Mouse (Mus musculus) embryonic facial prominence, embryonic 13.5 days (tissue): ENCODE measurements around the gene Catsperg1. TPM values are rescaled to one million over a fixed set of nuclear protein-coding genes. Genes with fewer than 3 reads are reported as not detected.
"Not testable (repeated sequence)": the region's sequence is repeated elsewhere in the genome, so short reads cannot be mapped to it uniquely, and the experiment has no call there.

Experiments
- ATAC-seq: fragments of 200-750 bp; cut with Nextera tagmentation; 2 replicates; pipeline ENCODE4 v1.8.0; 2017; ENCODE audit warnings: low read depth; ENCODE audit not compliant: insufficient number of reproducible peaks, insufficient read depth, low FRiP score, low TSS enrichment
- H3K27ac ChIP-seq: fragments of 300-500 bp; sonication (generic); 2 replicates; pipeline ENCODE4 v1.5.1; 2015; ENCODE audit warnings: moderate library complexity, mild to moderate bottlenecking, inconsistent platforms
- H3K27me3 ChIP-seq: fragments of 300-500 bp; sonication (generic); 2 replicates; pipeline ENCODE4 v1.6.1; 2015; ENCODE audit warnings: mild to moderate bottlenecking, inconsistent platforms
- H3K36me3 ChIP-seq: fragments of 300-500 bp; sonication (generic); 2 replicates; pipeline ENCODE4 v1.6.1; 2015; ENCODE audit warnings: mild to moderate bottlenecking, inconsistent platforms
- H3K4me1 ChIP-seq: fragments of 300-500 bp; sonication (generic); 2 replicates; pipeline ENCODE4 v1.6.1; 2015; ENCODE audit warnings: inconsistent platforms
- H3K4me2 ChIP-seq: fragments of 300-500 bp; sonication (generic); 2 replicates; pipeline ENCODE4 v1.6.1; 2015; ENCODE audit warnings: moderate library complexity, mild to moderate bottlenecking, inconsistent platforms
- H3K4me3 ChIP-seq: fragments of 300-500 bp; sonication (generic); 2 replicates; pipeline ENCODE4 v1.5.1; 2015; ENCODE audit warnings: mild to moderate bottlenecking, inconsistent platforms
- H3K9ac ChIP-seq: fragments of 300-500 bp; sonication (generic); 2 replicates; pipeline ENCODE4 v1.6.1; 2015; ENCODE audit warnings: mild to moderate bottlenecking, inconsistent platforms
- H3K9me3 ChIP-seq: fragments of 300-500 bp; sonication (generic); 2 replicates; pipeline ENCODE4 v1.6.1; 2016; ENCODE audit warnings: inconsistent platforms
- WGBS: fragments of 180-500 bp; shearing (Covaris S2); methylation state at CpG from one replicate; pipeline ENCODE4 v1.1.7; 2015; ENCODE audit warnings: mixed read lengths; 5-methylcytosine and 5-hydroxymethylcytosine counted together
- polyA plus RNA-seq: library from polyadenylated mRNA; unstranded; fragments of >200 nt; fragmentation: Nextera tagmentation; extraction: Ambion mirVana; gene quantifications from 2 replicates; pipeline ENCODE4 v1.2.1, GENCODE M21; 2015

Gene Catsperg1
- polyA plus RNA-seq, 1 experiment from 2014 or later, result 0.72 TPM

DNA sequence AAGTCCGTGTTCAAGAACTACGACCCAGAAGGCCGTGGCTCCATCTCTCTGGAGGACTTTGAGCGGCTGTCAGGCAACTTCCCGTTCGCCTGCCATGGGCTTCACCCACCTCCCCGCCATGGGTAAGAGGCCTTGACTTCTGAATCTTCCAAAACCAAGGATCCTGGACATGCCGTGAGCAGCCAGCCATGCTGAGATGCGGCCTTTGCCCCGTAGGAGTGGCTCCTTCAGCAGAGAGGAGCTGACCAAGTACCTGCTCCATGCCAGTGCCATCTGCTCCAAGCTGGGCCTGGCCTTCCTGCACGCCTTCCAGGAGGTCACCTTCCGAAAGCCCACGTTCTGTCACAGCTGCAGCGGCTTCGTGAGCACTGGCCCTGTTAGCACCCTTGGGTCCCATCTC is 65.1 kb downstream of the Catsperg1 start:
- Histone ChIP-seq H3K4me2 (no peak overlapping the region), H3K27ac (no peak overlapping the region), H3K36me3 (no peaks in the 10 kb centered on the region), H3K27me3 (no peaks in the 10 kb centered on the region), H3K9ac (no peak overlapping the region), H3K4me3 (no peak overlapping the region), H3K4me1 (no peaks in the 10 kb centered on the region), H3K9me3 (no peaks in the 10 kb centered on the region)
- 91% methylated on average over 15 of the region's 15 CpGs for WGBS
- no peak for ATAC-seq

DNA sequence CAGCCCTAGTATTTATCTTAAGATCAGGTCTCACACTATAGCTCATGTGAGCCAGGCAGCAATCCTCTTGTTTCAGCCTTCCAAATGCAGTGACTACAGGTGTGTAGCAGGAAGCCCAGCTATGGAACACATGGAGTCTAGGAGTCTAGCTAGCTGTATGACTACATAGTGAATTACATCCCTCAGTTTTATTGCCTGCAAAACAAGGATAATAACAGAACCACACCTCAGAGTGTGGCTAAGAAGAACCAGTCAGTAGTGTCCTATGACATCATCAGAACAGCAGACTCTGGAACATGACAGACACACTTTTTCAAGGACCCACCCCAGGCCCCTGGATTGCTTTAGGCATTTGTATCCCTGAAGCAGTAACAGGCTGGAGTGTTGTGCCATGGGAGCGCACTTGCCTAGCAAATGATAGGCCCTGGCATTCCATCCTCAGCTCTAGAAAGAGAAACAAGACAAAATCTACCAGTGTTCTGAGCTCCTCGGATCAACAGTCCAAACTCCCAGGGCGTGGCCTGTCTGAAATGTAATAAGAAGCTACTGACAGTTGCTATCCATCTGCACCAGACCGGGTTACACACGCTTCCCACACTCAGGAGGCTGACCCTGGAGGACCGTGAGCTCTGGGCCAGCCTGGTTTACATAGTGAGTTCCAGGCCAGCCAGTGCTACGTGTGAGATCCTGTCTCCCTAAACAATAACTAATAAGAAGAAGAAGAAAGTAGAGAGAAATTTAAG is 67.0 kb downstream of the Catsperg1 start:
- Histone ChIP-seq H3K4me1 (no peaks in the 10 kb centered on the region), H3K9me3 (no peaks in the 10 kb centered on the region), H3K27ac (no peak overlapping the region), H3K27me3 (no peaks in the 10 kb centered on the region), H3K4me3 (no peak overlapping the region), H3K9ac (no peak overlapping the region), H3K4me2 (no peak overlapping the region), H3K36me3 (no peaks in the 10 kb centered on the region)
- ATAC-seq, result no peak
- WGBS, result 79% methylated on average over 7 of the region's 7 CpGs

DNA sequence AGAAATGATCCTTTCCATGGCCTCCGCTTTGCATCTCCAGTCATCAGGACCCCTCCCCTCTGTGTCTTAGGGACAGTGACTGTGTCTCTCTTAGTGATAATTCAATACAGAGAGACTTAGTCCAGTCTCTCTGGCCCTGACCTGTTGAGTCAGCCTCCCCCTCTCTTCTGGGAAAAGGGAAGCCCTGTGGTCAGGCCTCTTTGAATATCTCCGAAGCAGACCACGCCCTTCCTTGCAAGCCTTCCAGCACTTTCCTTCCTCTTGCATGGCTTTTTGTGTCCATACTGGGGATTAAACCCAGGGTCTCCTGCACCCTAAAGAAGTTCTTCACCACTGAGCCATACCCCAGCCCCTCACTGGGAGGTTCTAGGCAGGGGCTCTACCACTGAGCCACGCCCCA is 69.8 kb downstream of the Catsperg1 start:
- no peak for ATAC-seq
- no peaks in the 10 kb centered on the region for H3K27me3 ChIP-seq
- no peak overlapping the region for H3K9ac ChIP-seq
- no peaks in the 10 kb centered on the region for H3K9me3 ChIP-seq
- 92% methylated on average over 4 of the region's 4 CpGs for WGBS
- H3K4me2 ChIP-seq, result no peak overlapping the region
- no peak overlapping the region for H3K27ac ChIP-seq
- no peak overlapping the region for H3K4me3 ChIP-seq
- H3K36me3 ChIP-seq, result no peaks in the 10 kb centered on the region
- no peaks in the 10 kb centered on the region for H3K4me1 ChIP-seq

DNA sequence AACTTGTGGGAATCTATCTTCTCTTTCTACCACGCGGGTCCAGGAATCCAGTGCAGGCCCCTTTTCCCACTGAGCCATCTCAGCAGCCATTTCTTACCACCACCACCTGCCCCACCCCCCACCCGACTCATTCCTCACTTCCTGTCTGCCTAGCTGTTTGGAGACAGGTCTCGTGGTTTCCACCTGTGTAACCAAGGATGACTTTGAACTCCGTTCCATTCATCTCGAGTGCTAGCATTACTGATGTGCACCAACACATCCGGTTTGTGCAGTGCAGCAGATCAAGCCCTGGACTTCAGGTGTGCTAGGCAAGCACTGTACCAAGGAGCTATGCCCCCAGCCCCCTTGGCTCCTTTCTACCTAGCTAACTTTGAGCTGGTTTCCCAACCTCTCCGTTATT is 72.4 kb downstream of the Catsperg1 start:
- no peak for ATAC-seq

DNA sequence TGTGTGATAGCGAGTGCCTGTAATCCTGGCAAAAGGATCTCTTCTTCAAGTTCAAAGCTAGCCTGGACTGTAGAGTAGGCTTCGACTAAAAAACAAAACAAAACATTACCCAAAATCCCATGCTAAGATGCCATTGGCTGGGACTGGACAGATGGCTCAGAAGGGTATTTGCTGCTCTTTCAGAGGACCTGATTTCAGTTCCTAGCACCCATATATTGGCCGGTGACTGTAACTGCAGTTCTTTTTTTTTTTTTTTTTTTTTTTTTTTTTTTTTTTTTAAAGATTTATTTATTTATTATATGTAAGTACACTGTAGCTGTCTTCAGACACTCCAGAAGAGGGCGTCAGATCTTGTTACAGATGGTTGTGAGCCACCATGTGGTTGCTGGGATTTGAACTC is 74.6 kb downstream of the Catsperg1 start:
- not testable (repeated sequence) for H3K4me1 ChIP-seq, H3K9me3 ChIP-seq, H3K27me3 ChIP-seq, H3K4me3 ChIP-seq, H3K36me3 ChIP-seq, H3K4me2 ChIP-seq, H3K27ac ChIP-seq, H3K9ac ChIP-seq, ATAC-seq
- WGBS, result 87% methylated on average over 3 of the region's 4 CpGs

More for the DNA sequence above, 72.4 kb downstream of the Catsperg1 start:
- no peaks in the 10 kb centered on the region for H3K4me1 ChIP-seq
- H3K4me2 ChIP-seq, result no peak overlapping the region
- WGBS, result 75% methylated on average over 8 of the region's 8 CpGs
- H3K36me3 ChIP-seq, result no peaks in the 10 kb centered on the region
- H3K27me3 ChIP-seq, result no peaks in the 10 kb centered on the region
- no peak overlapping the region for H3K9ac ChIP-seq
- H3K9me3 ChIP-seq, result no peaks in the 10 kb centered on the region
- H3K27ac ChIP-seq, result no peak overlapping the region
- H3K4me3 ChIP-seq, result no peak overlapping the region

DNA sequence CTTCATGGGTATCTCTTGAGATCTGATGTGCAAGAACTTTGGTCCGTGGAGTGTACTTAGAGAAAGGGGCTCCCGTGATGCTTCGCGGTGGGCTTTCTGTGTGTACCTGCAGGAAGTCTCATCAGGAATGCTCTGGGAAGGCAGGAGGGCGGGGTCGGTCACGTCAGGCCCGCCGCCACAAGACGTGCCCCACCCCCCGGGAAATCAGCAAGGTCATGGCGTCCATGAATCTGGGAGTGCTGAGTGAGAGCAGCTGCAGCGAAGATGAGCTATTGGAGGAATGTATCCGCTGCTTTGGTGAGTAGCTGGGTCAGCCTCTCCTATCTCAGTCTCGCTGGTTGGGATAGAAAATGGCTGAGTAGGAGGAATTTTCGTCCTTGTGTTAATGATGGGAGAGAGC is 76.4 kb downstream of the Catsperg1 start:
- Histone ChIP-seq H3K9me3 (no peaks in the 10 kb centered on the region), H3K4me1 (peaks cover 7% of the 10 kb centered on the region), H3K36me3 (no peaks in the 10 kb centered on the region), H3K27ac (no peak overlapping the region), H3K9ac (no peak overlapping the region), H3K4me2 (no peak overlapping the region), H3K4me3 (no peak overlapping the region), H3K27me3 (no peaks in the 10 kb centered on the region; the same call in 1 of the 2 replicates)
- 49% methylated on average over 16 of the region's 16 CpGs for WGBS
- ATAC-seq, result no peak

DNA sequence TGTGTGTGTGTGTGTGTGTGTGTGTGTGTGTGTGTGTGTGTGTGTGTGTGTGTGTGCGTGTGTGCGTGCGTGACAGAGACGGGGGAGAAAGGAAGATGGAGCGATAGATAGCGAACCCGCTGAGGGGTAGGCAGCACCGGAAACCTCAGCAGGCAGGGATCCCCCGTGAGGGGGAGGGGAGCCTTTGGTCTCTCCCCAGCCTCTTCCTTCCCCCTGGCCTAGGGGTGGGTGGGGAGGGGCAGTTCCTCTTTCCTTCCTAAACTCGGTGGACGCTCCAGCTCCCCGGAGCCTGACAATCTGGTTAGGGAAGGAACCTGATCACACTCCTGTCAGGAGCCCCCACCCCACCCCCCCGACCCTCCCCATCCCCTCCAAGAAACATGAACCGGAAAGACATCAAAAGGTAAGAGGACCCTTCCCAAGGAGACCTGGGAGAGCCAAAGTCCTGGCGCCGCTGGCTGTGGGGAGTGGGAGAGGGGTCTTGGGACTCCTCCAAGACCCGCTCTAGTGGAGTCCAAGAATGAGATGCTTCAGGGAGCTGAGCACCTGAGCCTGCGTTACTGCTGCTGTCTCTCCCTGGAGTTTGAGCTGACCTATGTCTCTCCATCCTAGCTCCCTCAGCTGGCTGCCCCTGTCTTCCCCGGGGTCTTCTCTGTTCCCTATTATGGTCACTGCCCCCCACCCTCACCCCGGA is 79.0 kb downstream of the Catsperg1 start, which contains the start of gene Rasgrp4:
TSS of gene Rasgrp4 (plus strand) at position 159 of the 694 bp plus-strand sequence.
- no peaks in the 10 kb centered on the region; the same call in 1 of the 2 replicates for H3K27me3 ChIP-seq
- peak within 1 kb of the TSS; percentile 67 for H3K4me2 ChIP-seq
- H3K9me3 ChIP-seq, result no peaks in the 10 kb centered on the region
- peak within 1 kb of the TSS; percentile 37 for H3K4me3 ChIP-seq
- ATAC-seq, result no peak
- H3K36me3 ChIP-seq, result no peaks in the 10 kb centered on the region
- WGBS, result 0% methylated on average over 12 of the region's 20 CpGs
- H3K9ac ChIP-seq, result peak within 1 kb of the TSS; percentile 54
- no peak within 1 kb of the TSS for H3K27ac ChIP-seq
- peaks cover 7% of the 10 kb centered on the region for H3K4me1 ChIP-seq

DNA sequence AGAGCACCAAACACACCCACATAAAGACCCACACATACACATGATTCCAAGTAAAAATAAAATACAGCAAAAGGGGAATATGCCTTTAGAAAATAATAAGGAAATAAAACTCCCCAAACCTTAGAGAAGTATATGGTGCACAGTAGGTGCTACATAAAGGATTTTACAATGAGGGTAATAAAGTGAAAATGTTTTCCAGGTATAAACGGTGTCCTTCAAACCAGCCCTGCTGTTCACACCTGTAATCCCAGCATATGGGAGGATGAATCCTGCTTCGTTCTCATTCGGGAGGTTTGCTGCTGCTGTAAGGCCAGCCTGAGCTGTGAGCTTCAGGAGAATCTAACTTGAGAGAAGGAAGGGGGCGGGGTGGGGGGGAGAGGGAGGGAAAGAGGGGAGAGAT is 79.6 kb downstream of the Catsperg1 start:
- peak overlapping the region; percentile 44 for H3K9ac ChIP-seq
- H3K27ac ChIP-seq, result no peak overlapping the region
- H3K9me3 ChIP-seq, result no peaks in the 10 kb centered on the region
- peaks cover 7% of the 10 kb centered on the region for H3K4me1 ChIP-seq
- no peak for ATAC-seq
- 5% methylated on average over 4 of the region's 4 CpGs for WGBS
- H3K36me3 ChIP-seq, result no peaks in the 10 kb centered on the region
- peak overlapping the region; percentile 67 for H3K4me2 ChIP-seq
- peak overlapping the region; percentile 37 for H3K4me3 ChIP-seq
- H3K27me3 ChIP-seq, result no peaks in the 10 kb centered on the region; the same call in 1 of the 2 replicates

Other genes starting within 250 kb of the Catsperg1 start
- gene Eif3k, start 232.2 kb downstream of the Catsperg1 start, polyA plus RNA-seq, result 453 and 455 TPM in 2 replicates
- gene Map4k1, start 232.0 kb downstream of the Catsperg1 start, polyA plus RNA-seq, result 7.7 and 9.9 TPM in 2 replicates
- 2.3 and 3.3 TPM in 2 replicates for gene Ryr1, start 88.9 kb downstream of the Catsperg1 start, polyA plus RNA-seq
- 1.3 and 1.8 TPM in 2 replicates for gene Rasgrp4, start 79.2 kb downstream of the Catsperg1 start, polyA plus RNA-seq
- gene Fam98c, start 57.8 kb downstream of the Catsperg1 start, polyA plus RNA-seq, result 16.0 and 17.6 TPM in 2 replicates
- gene Ggn, start 43.8 kb downstream of the Catsperg1 start, polyA plus RNA-seq, result 0.51 and 1.3 TPM in 2 replicates
- 4.5 and 4.9 TPM in 2 replicates for gene Spred3, start 43.6 kb downstream of the Catsperg1 start, polyA plus RNA-seq
- gene Psmd8, start 33.3 kb downstream of the Catsperg1 start, polyA plus RNA-seq, result 252 and 273 TPM in 2 replicates
- 1.4 and 1.8 TPM in 2 replicates for gene Kcnk6, start 18.5 kb upstream of the Catsperg1 start, polyA plus RNA-seq
- 110 and 111 TPM in 2 replicates for gene Yif1b, start 24.3 kb upstream of the Catsperg1 start, polyA plus RNA-seq
- 2.2 and 4.4 TPM in 2 replicates for gene 2200002D01Rik, start 34.4 kb upstream of the Catsperg1 start, polyA plus RNA-seq
- gene Spint2, start 67.9 kb upstream of the Catsperg1 start, polyA plus RNA-seq, result 118 and 127 TPM in 2 replicates
- 10.1 and 10.5 TPM in 2 replicates for gene Ppp1r14a, start 75.3 kb upstream of the Catsperg1 start, polyA plus RNA-seq
- gene Dpf1, start 89.9 kb upstream of the Catsperg1 start, polyA plus RNA-seq, result 28.4 and 29.9 TPM in 2 replicates